Mouse (Mus musculus): Measurements from ENCODE around the gene March9.

DNA sequence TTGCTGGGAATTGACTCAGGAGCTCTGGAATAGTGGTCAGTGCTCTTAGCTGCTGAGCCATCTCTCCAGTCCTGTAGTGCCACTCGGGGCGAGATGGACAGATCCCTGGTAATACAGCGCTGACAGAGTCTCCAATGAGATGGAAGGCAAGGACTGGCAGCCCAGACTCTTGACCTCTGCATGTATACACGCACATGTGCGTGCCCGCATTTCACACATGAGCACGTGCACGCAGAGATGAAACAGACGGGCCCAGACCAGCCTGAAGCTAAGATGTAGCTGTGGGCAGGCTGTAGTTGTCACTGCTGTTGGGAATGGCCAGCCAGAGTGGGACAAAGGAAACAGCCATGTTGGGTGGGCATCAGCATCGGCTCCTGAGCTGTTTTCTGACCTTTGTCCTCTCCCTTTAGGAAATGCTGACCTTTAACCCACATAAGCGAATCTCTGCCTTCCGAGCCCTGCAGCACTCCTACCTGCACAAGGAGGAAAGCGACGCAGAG, 6.6 kb upstream of the March9 start:
- TF ChIP-seq CTCF (IDR thresholded peaks at IDR 0.05; ENCODE audit: low read depth, low read length): no peak
- no peak for TF ChIP-seq POLR2A (IDR thresholded peaks at IDR 0.05; ENCODE audit: borderline replicate concordance, low read depth, low read length)

Measured in bone marrow macrophage, adult 2 months (primary cell).